Mouse (Mus musculus) ES-E14 (cell line): ENCODE data around the gene Cep68. TPM values are rescaled to one million over a fixed set of nuclear protein-coding genes. Genes with fewer than 3 reads are reported as not detected.

Source experiments
- DNase-seq: peaks from one replicate; pipeline ENCODE4 v3.0.0-alpha.2; 2013; ENCODE audit warnings: low read depth, low spot score
- H3K27ac ChIP-seq: 2 replicates; pipeline ENCODE4 v1.5.1; 2012; ENCODE audit warnings: low read depth, mild to moderate bottlenecking, low read length, moderate library complexity, mixed read lengths; ENCODE audit not compliant: poor library complexity, insufficient read depth, severe bottlenecking
- H3K36me3 ChIP-seq: 2 replicates; pipeline ENCODE4 v1.6.1; 2012; ENCODE audit warnings: mild to moderate bottlenecking, low read length, moderate library complexity, mixed read lengths; ENCODE audit not compliant: control insufficient read depth, poor library complexity, insufficient read depth, severe bottlenecking
- H3K4me1 ChIP-seq, 2 experiments: fragments of 150-350 bp in 1 of 2; sonication (generic) in 1 of 2; 2 replicates each; pipeline ENCODE4 v1.6.1; 2012; ENCODE audit warnings: low read length in 2 of 2, mild to moderate bottlenecking in 1 of 2, mixed read lengths in 1 of 2; ENCODE audit not compliant: control insufficient read depth in 2 of 2, insufficient read depth in 2 of 2, poor library complexity in 1 of 2
- H3K4me3 ChIP-seq, 2 experiments: fragments of 150-350 bp in 1 of 2; sonication (generic) in 1 of 2; 2 replicates each; pipeline ENCODE4 v1.5.1; 2012; ENCODE audit warnings: low read length in 2 of 2, low read depth in 1 of 2, mild to moderate bottlenecking in 1 of 2, mixed read lengths in 1 of 2; ENCODE audit not compliant: insufficient read depth in 1 of 2, poor library complexity in 1 of 2, severe bottlenecking in 1 of 2
- H3K9ac ChIP-seq: 2 replicates; pipeline ENCODE4 v1.6.1; 2012; ENCODE audit warnings: low read depth, mild to moderate bottlenecking, low read length, mixed read lengths; ENCODE audit not compliant: poor library complexity, insufficient read depth, severe bottlenecking
- H3K9me3 ChIP-seq: fragments of 150-350 bp; sonication (generic); 2 replicates; pipeline ENCODE4 v1.6.1; 2012; ENCODE audit warnings: low read depth, mild to moderate bottlenecking, low read length; ENCODE audit not compliant: control insufficient read depth, insufficient read depth
- CHD2 ChIP-seq: IDR thresholded peaks from 2 replicates; pipeline ENCODE4 v1.6.1; 2014; ENCODE audit warnings: mild to moderate bottlenecking, low read depth, low read length, inconsistent platforms
- HCFC1 ChIP-seq: IDR thresholded peaks from 2 replicates; pipeline ENCODE4 v1.6.1; 2012; ENCODE audit warnings: low read length, inconsistent platforms, borderline replicate concordance; ENCODE audit not compliant: insufficient read depth
- MAFK ChIP-seq: IDR thresholded peaks from 2 replicates; pipeline ENCODE4 v1.6.1; 2014; ENCODE audit warnings: mild to moderate bottlenecking, low read depth, low read length, inconsistent platforms; ENCODE audit not compliant: insufficient read depth
- ZC3H11A ChIP-seq: IDR thresholded peaks from 2 replicates; pipeline ENCODE4 v1.6.1; 2012; ENCODE audit warnings: low read depth, mild to moderate bottlenecking, inconsistent platforms, low read length, borderline replicate concordance
- ZNF384 ChIP-seq: IDR thresholded peaks from 2 replicates; pipeline ENCODE4 v1.6.1; 2012; ENCODE audit warnings: low read depth, low read length, inconsistent platforms
- in situ Hi-C, 2 experiments: fragments of 600-800 bp; cut with MboI; formaldehyde crosslinking; loops; one replicate each; pipeline ENCODE4 v1.15.1; 2025; ENCODE audit warnings: low sequenced_read_pairs in 2 of 2, inconsistent platforms in 1 of 2; ENCODE audit not compliant: unreplicated experiment in 2 of 2
- total RNA-seq: library from RNA; depleted of rRNA; stranded (reverse); fragments of 300-350 nt; gene quantifications from 2 replicates; pipeline ENCODE4 v1.2.3, GENCODE M21; 2012; rRNA removed

Gene Cep68
- total RNA-seq: 30.9 and 39.2 TPM in 2 replicates

- in situ Hi-C loops: no loop called here
- peak within 1 kb of the TSS; percentile 73 for H3K27ac ChIP-seq
- no peaks in the 10 kb centered on the region for H3K9me3 ChIP-seq
- peaks cover 9% of the 10 kb centered on the region; the same call in 1 of the 2 replicates for H3K36me3 ChIP-seq
- peak; percentile 86 for TF ChIP-seq CHD2
- no peak for TF ChIP-seq HCFC1
- TF ChIP-seq ZC3H11A: no peak
- no peak for TF ChIP-seq ZNF384
- no peak for TF ChIP-seq MAFK
- peak within 1 kb of the TSS; percentile 95 to 96 for H3K4me3 ChIP-seq
- peak; percentile 84 for DNase-seq
- peaks cover 10 to 14% of the 10 kb centered on the region in 2 experiments for H3K4me1 ChIP-seq
- H3K9ac ChIP-seq: peak within 1 kb of the TSS; percentile 95
These were observed at the start of gene Cep68 for GRCm38 (mm10) chr11:20249296-20250110. Gene Cep68, minus strand, starts transcription at chr11:20249429.

- no peaks in the 10 kb centered on the region for H3K4me1 ChIP-seq
- no peak for DNase-seq
- H3K9me3 ChIP-seq: no peaks in the 10 kb centered on the region
- TF ChIP-seq MAFK (no peak), ZNF384 (no peak), CHD2 (no peak), ZC3H11A (no peak), HCFC1 (no peak)
- in situ Hi-C loops: no loop called here
- no peak overlapping the region for H3K4me3 ChIP-seq
- no peak overlapping the region for H3K27ac ChIP-seq
- H3K36me3 ChIP-seq: no peaks in the 10 kb centered on the region
- H3K9ac ChIP-seq: no peak overlapping the region
These were observed 35.2 kb upstream of the Cep68 start for GRCm38 (mm10) chr11:20284463-20284862.

GRCm38 (mm10) chr11:20282601-20283219 lies 33.5 kb upstream of the Cep68 start:
- TF ChIP-seq ZC3H11A (no peak), CHD2 (no peak), HCFC1 (no peak), MAFK (no peak), ZNF384 (no peak)
- no peak overlapping the region for H3K27ac ChIP-seq
- no peaks in the 10 kb centered on the region for H3K9me3 ChIP-seq
- H3K4me3 ChIP-seq: no peak overlapping the region
- H3K36me3 ChIP-seq: no peaks in the 10 kb centered on the region
- no peaks in the 10 kb centered on the region for H3K4me1 ChIP-seq
- H3K9ac ChIP-seq: no peak overlapping the region
- in situ Hi-C loops: no loop called here
- no peak for DNase-seq

- DNase-seq: no peak
These were observed 31.8 kb upstream of the Cep68 start for GRCm38 (mm10) chr11:20280982-20281381.

More at GRCm38 (mm10) chr11:20280982-20281381, 31.8 kb upstream of the Cep68 start:
- in situ Hi-C loops: no loop called here
- Histone ChIP-seq H3K4me3 (no peak overlapping the region), H3K4me1 (no peaks in the 10 kb centered on the region), H3K36me3 (no peaks in the 10 kb centered on the region), H3K9me3 (no peaks in the 10 kb centered on the region), H3K27ac (no peak overlapping the region), H3K9ac (no peak overlapping the region)
- TF ChIP-seq HCFC1 (no peak), MAFK (no peak), CHD2 (no peak), ZNF384 (no peak), ZC3H11A (no peak)
